7 mouse cellular contexts compared by ENCODE assay signal in the genomic region with DNA sequence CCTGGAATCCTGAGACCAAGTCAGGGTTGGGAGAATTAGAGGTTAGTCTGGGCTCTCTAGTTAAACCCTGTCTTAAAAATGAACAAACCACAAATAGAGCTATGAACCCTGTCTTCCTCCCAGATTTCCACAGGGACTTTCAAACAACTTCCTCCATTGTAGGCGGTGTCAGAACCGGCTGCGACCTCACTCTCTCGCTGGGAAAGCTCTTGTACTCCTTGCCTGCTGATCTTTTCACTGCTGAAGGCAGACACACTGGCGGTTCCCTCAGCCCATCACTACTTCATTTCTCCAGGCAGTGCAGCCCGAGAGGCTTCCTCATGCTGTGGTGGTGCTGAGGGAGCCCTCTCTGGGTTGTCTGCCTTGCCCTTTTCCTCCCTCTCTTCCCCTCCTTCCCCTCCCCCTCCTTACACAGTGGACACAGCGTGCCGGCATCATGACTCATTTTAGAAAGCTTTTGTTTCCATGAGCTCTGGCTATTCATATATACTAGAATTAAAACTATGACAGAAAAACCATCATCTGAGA. TPM values are rescaled to one million over a fixed set of nuclear protein-coding genes. Genes with fewer than 3 reads are reported as not detected.
DNase-seq lines count a peak whose midpoint lies in the region; ATAC-seq and TF ChIP-seq lines count a peak whose summit lies in the region.

No protein-coding gene starts in this region.

- H3K27ac ChIP-seq in ES-E14 (ENCODE audit: insufficient read depth, low read depth, low read length, poor library complexity, severe bottlenecking) = peak overlapping the region; percentile 83
- no peak overlapping the region for H3K27ac ChIP-seq in liver, embryonic 13.5 days

- no peaks in the 10 kb centered on the region for H3K9me3 ChIP-seq in ES-E14 (ENCODE audit: control insufficient read depth, insufficient read depth, low read depth, low read length)
- H3K9me3 ChIP-seq in liver, embryonic 13.5 days (replicated peaks) = no peaks in the 10 kb centered on the region

- H3K36me3 ChIP-seq in ES-E14 (ENCODE audit: control insufficient read depth, insufficient read depth, low read length, poor library complexity, severe bottlenecking) = no peaks in the 10 kb centered on the region
- no peaks in the 10 kb centered on the region for H3K36me3 ChIP-seq in liver, embryonic 13.5 days

- H3K4me3 ChIP-seq in ES-E14 (ENCODE audit: insufficient read depth in 1 of 2, low read depth in 1 of 2, low read length in 2 of 2, poor library complexity in 1 of 2, severe bottlenecking in 1 of 2) = peak overlapping the region; percentile 47 to 61
- peak overlapping the region; percentile 44; the same call in 1 of the 2 replicates for H3K4me3 ChIP-seq in liver, embryonic 13.5 days (replicated peaks)

- peak overlapping the region; percentile 67 for H3K4me2 ChIP-seq in liver, embryonic 13.5 days

- H3K9ac ChIP-seq in ES-E14 (ENCODE audit: insufficient read depth, low read depth, low read length, poor library complexity, severe bottlenecking) = peak overlapping the region; percentile 70
- no peak overlapping the region for H3K9ac ChIP-seq in liver, embryonic 13.5 days

- peaks cover 7% of the 10 kb centered on the region for H3K27me3 ChIP-seq in liver, embryonic 13.5 days

- ATAC-seq in liver, embryonic 13.5 days (ENCODE audit: low read depth) = no peak

- WGBS in liver, embryonic 13.5 days (ENCODE audit: insufficient replicate concordance) = 9% methylated on average over 8 of the region's 8 CpGs

- in situ Hi-C loops in ES-E14 (cut with MboI; ENCODE audit: low sequenced_read_pairs in 2 of 2, unreplicated experiment in 2 of 2) = no loop called here

- peaks cover 12 to 13% of the 10 kb centered on the region in 2 experiments for H3K4me1 ChIP-seq in ES-E14 (ENCODE audit: control insufficient read depth in 2 of 2, insufficient read depth in 2 of 2, low read length in 2 of 2, poor library complexity in 1 of 2)
- H3K4me1 ChIP-seq in liver, embryonic 13.5 days (replicated peaks) = peaks cover 18% of the 10 kb centered on the region

- peak; percentile 20 for DNase-seq in ES-E14 (ENCODE audit: low read depth, low spot score)
- DNase-seq in adrenal gland, postnatal 25 days = peak; percentile 18
- peak; percentile 11 for DNase-seq in gastrocnemius, postnatal 10 days
- DNase-seq in induced T-regulatory cell, adult 2 months (ENCODE audit: low read depth) = peak; percentile 59
- no peak for DNase-seq in liver, embryonic 13.5 days
- peak; percentile 1 to 41 for DNase-seq in natural killer cell, adult 2 months (ENCODE audit: low spot score in 2 of 2)
- no peak for DNase-seq in layer of hippocampus, adult 18-20 months (ENCODE audit: low spot score in 2 of 2)

TF ChIP-seq in ES-E14, 5 proteins besides CTCF, POLR2A, EP300 and RAD21:
- no peak for TF ChIP-seq ZC3H11A (IDR thresholded peaks at IDR 0.05; ENCODE audit: borderline replicate concordance, low read depth, low read length)
- no peak for TF ChIP-seq ZNF384 (IDR thresholded peaks at IDR 0.05; ENCODE audit: low read depth, low read length)
- TF ChIP-seq CHD2 (IDR thresholded peaks at IDR 0.05; ENCODE audit: low read depth, low read length) = no peak
- no peak for TF ChIP-seq HCFC1 (IDR thresholded peaks at IDR 0.05; ENCODE audit: borderline replicate concordance, insufficient read depth, low read length)
- TF ChIP-seq MAFK (IDR thresholded peaks at IDR 0.05; ENCODE audit: insufficient read depth, low read depth, low read length) = no peak

RNA-seq across cellular contexts. Expression of gene Fgfbp1, which starts 32.8 kb away (rescaled TPM):
- total RNA-seq in ES-E14 (2012; rRNA removed) = 41.1 and 55.9 TPM in 2 replicates
- total RNA-seq in adrenal gland, postnatal 25 days (2021) = not detected in 2 replicates
- total RNA-seq in gastrocnemius, postnatal 10 days (2021) = not detected
- polyA plus RNA-seq in liver, embryonic 13.5 days (2015; fragmentation: Nextera tagmentation; extraction: Ambion mirVana) = 0.08 TPM in 1 of 2 replicates, not detected in the other
- under 1 TPM in 1 of 2 experiments, not detected in 1; 0.27 TPM for total RNA-seq in layer of hippocampus, adult 18-20 months (2021)

RNA-seq across cellular contexts. Expression of gene Gm7879, which starts 35.9 kb away (rescaled TPM):
- 0.74 and 1.9 TPM in 2 replicates for total RNA-seq in ES-E14 (2012; rRNA removed)
- 11.4 and 18.9 TPM in 2 replicates for total RNA-seq in adrenal gland, postnatal 25 days (2021)
- 10 to 100 TPM in 1 of 2 experiments, 1 to 10 TPM in 1; 8.6 to 11.1 TPM for total RNA-seq in gastrocnemius, postnatal 10 days (2021)
- polyA plus RNA-seq in liver, embryonic 13.5 days (2015; fragmentation: Nextera tagmentation; extraction: Ambion mirVana) = 0.23 and 0.31 TPM in 2 replicates
- total RNA-seq in layer of hippocampus, adult 18-20 months (2021) = 10 to 100 TPM; 10.7 to 14.8 TPM

Comparison
In these comparisons a context has a peak if more than half of its experiments do, and no peak if none do; other contexts are left out.
1. DNase-seq: peak in ES-E14 (single experiment), adrenal gland, postnatal 25 days (single experiment), gastrocnemius, postnatal 10 days (single experiment), induced T-regulatory cell, adult 2 months (single experiment) and natural killer cell, adult 2 months (2 of 2); none in liver, embryonic 13.5 days (single experiment) and layer of hippocampus, adult 18-20 months (0 of 2).
2. RNA of gene Fgfbp1, which starts 32.8 kb away (total RNA-seq): 41.1 to 55.9 TPM in ES-E14; 0.27 TPM in layer of hippocampus, adult 18-20 months, not detected in gastrocnemius, postnatal 10 days and not detected in adrenal gland, postnatal 25 days; every median in the first group is over 10 times any median in the second.